Mouse (Mus musculus) urinary bladder, postnatal 4 days (tissue): ENCODE data around the gene Tgfb1i1.

Experiments used
- DNase-seq, 2 experiments: peaks; one replicate each; pipeline ENCODE4 v3.0.0; 2021 to 2022; ENCODE audit warnings: low spot score in 2 of 2

Tgfb1i1 gene

GRCm38 (mm10) chr7:128246496-128247391, at the start of gene Tgfb1i1:
TSS of gene Tgfb1i1 (plus strand) at chr7:128246812.
- DNase-seq, result peak; percentile 70 to 72

DNA sequence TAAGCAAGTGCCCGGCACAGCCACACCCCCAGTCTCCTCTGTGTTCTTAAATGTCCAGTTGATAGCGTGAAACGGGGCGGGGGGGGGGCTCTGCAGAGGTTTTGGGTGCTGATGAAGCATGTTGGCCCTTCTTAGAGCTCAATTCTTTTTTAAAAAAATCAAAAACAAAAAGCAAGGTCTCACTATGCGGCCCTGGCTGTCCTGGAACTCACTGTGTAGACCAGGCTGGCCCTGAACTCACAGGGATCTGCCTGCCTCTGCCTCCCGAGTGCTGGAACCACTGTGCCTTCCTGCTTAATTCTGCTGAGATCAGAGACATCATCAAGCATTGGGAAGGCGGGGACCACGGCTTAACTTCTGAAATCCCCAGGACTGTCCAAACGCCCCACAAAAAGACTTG, 45.0 kb upstream of the Tgfb1i1 start:
- DNase-seq, result no peak

- DNase-seq, result no peak
These were observed 43.5 kb upstream of the Tgfb1i1 start for GRCm38 (mm10) chr7:128203071-128203470.

- no peak for DNase-seq
These were observed 42.4 kb upstream of the Tgfb1i1 start for GRCm38 (mm10) chr7:128204179-128204578.

DNA sequence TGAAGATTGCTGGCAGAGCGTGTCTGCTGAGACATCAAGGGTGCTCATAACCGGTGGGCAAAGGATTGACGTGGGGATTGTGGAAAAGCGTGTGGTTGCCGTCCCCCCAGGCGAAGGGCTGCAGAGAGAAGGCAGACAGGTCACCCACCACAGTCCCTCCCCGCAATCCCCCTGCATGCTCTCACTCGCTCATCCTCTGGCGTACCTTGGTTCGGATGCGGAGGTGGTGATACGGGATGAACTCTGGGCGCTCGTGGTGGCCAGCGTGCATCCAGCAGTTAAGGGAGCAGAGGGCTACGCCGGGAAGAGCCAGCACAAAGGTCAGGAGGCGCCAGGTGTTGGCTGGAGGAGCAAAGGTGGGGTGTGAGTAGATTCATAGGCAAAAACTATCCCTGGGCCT, 40.9 kb upstream of the Tgfb1i1 start:
- no peak for DNase-seq

DNA sequence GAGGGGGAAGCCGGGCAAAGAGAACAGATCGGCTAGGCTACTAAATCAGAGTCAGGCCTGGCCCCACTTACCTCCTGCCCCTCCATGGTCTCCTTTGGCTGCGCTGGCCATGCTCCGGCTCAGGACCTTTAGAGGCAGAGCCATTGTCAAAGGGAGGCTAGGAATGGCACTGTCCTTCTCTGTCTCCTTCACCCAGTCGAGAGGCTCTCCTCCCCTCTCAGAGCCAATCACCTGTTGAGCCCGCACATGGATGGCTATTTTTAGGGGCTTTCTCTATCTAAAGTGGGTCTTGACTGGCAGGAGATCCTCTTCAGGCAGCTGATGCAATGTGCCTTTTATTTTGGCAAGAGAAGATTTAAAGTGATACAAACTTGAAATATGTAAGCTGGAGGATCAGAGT, 40.5 kb upstream of the Tgfb1i1 start, which contains the start of gene Cox6a2:
TSS of gene Cox6a2 (minus strand) at position 236 of the 400 bp plus-strand sequence.
- DNase-seq, result no peak

- no peak for DNase-seq
These were observed 38.4 kb upstream of the Tgfb1i1 start for GRCm38 (mm10) chr7:128208187-128208586.

DNA sequence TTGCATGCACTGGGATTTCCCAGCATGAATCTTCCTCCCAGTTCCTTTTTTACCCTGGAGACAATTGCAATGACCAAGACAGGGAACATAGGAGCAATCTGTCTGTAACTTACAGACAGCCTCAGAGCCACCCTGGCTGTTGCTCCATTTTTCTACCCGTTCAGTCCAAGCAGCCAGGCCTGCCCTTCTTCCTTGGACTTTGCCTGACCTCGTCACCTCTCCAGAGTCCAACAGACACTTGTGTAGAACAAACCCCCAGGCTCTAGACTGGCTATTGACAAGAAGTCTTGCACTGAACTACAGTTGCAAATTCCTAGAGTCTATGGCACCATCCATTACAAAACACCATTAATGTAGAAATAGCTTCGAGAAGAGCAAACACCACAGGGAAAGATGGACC, 36.8 kb upstream of the Tgfb1i1 start:
- DNase-seq, result no peak

- no peak for DNase-seq
These were observed 26.7 kb upstream of the Tgfb1i1 start for GRCm38 (mm10) chr7:128219952-128220351.

- DNase-seq, result no peak
These were observed 25.7 kb upstream of the Tgfb1i1 start for GRCm38 (mm10) chr7:128220936-128221335.

GRCm38 (mm10) chr7:128231741-128232140, 14.9 kb upstream of the Tgfb1i1 start:
- DNase-seq, result no peak

GRCm38 (mm10) chr7:128234796-128235195, 11.8 kb upstream of the Tgfb1i1 start:
- DNase-seq, result no peak

DNA sequence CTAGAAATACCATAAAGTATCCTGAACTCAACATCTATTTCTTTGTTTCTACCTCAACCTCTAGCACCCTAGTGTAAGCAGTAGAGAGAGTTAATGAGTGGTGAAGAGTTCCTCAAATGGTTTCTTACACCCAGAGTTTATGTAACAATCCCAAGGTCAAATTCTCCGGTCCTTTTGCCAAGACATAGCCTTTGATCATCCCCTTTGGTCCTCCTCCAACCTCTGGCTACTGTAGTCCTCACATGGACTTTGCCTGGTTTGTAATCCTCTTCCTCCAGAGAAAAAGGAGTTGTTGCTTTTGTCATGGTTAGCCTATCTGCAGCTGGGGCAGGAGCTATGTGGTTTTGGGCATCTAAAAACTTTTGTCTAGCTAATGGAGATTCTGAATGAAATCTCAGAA, 11.1 kb upstream of the Tgfb1i1 start:
- no peak for DNase-seq

- no peak for DNase-seq
These were observed 10.2 kb upstream of the Tgfb1i1 start for GRCm38 (mm10) chr7:128236426-128236825.

DNA sequence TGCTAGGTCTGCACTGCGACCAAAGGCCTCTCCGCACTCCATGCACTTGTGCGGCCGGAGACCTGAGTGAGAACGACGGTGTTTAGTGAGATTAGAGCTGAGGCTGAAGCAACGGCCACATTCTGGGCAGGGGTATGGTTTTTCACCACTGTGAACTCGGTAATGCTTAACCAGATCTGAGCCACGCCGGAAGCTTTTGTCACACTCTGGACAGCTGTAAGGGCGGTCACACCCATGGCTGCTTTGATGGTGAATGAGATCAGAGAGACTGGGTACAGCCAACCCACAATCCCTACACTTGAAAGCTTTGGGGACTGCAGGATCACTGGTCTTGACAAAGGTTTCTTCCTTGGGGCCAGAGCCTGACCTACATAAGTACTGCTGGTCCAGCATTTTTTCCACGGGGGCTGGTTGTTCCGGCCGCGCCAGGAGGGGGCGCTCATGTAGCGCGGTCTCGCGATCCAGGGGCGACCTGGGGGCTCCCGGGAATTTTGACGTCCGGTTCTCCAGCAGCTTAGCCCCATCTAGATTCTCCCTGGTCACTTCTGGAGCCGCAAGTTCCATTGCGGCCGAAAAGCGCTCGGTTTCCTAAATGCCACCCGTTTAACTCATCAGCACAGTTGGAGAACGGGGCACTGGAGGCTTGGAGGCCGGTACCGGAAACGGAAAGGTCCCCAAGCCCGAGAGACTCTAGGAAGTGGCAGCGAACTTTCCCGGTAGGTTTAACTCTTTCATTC, 9.6 kb upstream of the Tgfb1i1 start, which contains the start of gene Armc5:
TSS of gene Armc5 (plus strand) at position 487 of the 737 bp plus-strand sequence.
- DNase-seq, result peak; percentile 82 to 89

DNA sequence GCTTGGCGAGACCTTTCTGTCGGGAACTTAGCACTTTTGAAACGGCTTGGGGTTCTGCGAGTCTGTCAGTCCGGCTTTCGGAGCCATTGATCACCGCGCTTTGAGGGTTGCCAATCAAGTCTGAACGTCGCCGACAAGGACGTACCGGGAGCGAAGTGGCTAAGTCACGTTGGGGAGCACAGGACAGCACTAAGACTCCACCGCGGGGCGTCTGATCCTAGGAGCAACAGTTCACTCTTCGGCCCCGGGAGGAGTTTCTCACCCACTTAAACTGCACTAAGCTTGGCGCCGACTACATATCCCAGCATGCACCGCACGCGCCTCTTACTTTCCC, 9.1 kb upstream of the Tgfb1i1 start:
- DNase-seq, result no peak

DNA sequence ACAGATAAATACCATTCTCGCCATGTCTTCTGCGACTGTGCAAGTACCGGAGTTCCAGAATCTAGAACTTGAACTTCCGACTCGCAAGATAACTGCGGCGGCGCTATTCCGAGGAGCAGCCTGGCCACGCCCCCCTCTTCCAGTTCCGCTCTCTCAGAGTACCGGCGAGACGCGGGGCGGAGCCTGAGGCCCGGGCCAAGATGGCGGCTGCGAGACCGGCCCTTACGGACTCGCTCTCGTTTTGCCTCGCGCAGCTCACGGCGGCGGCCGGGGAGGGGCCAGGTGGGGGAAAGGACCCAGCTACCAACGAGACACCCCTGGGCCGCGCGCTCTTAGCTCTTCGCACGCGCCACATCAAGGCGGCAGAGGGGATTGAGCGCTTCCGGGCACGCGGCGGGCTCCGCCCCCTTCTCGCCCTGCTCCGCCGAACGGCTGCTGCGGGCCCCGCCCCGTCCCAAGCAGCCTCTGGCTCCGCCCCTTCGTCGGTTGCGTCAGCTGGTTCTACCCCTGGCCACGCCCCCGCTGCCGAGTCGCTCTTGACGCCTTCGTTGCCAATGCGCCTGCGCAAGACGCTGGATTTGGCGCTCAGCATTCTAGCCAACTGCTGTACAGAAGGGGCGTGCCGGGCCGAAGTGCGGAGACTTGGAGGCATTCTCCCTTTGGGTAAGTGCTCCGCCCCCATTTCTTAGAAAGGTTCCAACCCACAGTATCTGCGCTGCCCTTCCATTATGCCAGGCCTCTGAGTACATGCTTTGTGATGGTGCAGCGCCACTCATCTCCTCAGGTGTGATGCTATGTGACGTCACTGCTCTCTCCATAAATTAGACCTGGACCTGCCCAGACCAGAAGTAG, 8.5 kb upstream of the Tgfb1i1 start, which contains the start of gene 9130023H24Rik:
TSS of gene 9130023H24Rik (minus strand) at position 105 of the 852 bp plus-strand sequence.
- peak; percentile 100 for DNase-seq

- DNase-seq, result no peak
These were observed 7.6 kb upstream of the Tgfb1i1 start for GRCm38 (mm10) chr7:128238991-128239390.

DNA sequence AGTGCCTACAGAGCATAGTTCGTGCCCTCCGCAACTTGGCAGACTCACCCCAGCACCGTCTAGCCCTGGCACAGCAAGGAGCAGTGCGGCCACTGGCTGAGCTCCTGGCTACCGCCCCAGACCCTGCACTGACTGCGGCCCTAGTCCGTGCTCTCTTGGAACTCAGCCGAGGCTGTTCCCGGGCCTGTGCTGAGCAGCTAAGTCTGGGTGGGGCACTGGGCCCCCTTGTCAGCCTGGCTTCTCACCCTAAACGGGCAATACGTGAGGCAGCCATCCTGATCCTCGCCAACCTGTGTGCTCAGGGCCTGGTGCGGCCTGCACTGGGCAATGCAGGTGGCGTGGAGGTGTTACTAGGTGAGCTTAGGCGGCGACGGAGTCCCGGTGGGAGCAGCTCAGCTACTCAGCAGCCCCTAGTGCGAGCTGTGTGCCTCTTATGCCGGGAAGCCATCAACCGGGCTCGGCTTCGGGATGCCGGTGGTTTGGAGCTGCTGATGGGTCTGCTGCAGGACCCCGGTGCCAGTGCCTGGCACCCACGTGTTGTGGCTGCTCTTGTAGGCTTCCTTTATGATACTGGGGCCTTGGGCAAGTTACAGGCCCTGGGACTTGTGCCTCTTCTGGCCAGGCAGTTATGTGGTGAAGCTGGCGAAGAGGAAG, 6.4 kb upstream of the Tgfb1i1 start:
- DNase-seq, result no peak

DNA sequence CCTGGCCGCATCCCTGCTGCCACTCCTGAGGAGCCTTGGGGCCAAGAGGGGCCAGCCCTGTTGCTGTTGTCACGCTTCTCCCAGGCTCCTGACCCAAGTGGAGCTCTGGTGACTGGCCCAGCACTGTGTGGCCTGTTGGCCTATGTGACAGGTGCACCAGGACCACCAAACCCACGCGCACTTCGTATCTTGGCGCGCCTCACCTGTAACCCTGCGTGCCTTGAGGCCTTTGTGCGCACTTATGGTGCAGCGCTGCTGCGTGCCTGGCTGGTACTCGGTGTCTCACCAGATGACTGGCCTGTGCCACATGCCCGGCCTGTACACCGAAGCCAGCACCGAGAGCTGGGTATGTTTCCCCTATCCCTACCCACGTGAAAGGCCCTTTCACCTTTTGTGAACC, 4.3 kb upstream of the Tgfb1i1 start:
- no peak for DNase-seq

- peak in 1 of 2 experiments; percentile 61 for DNase-seq
These were observed 2.7 kb upstream of the Tgfb1i1 start for GRCm38 (mm10) chr7:128243921-128244320.
